Mouse (Mus musculus) liver, postnatal 0 days (tissue): ENCODE data around the gene Ebi3. TPM values are rescaled to one million over a fixed set of nuclear protein-coding genes. Genes with fewer than 3 reads are reported as not detected.

Source experiments
- ATAC-seq: fragments of 200-750 bp; cut with Nextera tagmentation; 2 replicates; pipeline ENCODE4 v1.8.0; 2017; ENCODE audit warnings: mild to moderate bottlenecking, moderate library complexity
- DNase-seq: peaks from one replicate; pipeline ENCODE4 v3.0.0-alpha.2; 2016
- H3K27ac ChIP-seq: fragments of 300-500 bp; sonication (generic); 2 replicates; pipeline ENCODE4 v1.5.1; 2014; ENCODE audit warnings: antibody characterized with exemption, moderate library complexity, mild to moderate bottlenecking, low read depth
- H3K27me3 ChIP-seq: fragments of 300-500 bp; sonication (generic); 2 replicates; pipeline ENCODE4 v1.6.1; 2014; ENCODE audit warnings: low read length, control low read depth, mixed read lengths; ENCODE audit not compliant: insufficient read depth
- H3K36me3 ChIP-seq: fragments of 300-500 bp; sonication (generic); replicated peaks from 2 replicates; pipeline ENCODE4 v1.6.1; 2014; ENCODE audit warnings: mild to moderate bottlenecking, control low read depth, low read length, moderate library complexity, mixed read lengths; ENCODE audit not compliant: insufficient read depth
- H3K4me1 ChIP-seq: fragments of 300-500 bp; sonication (generic); 2 replicates; pipeline ENCODE4 v1.6.1; 2014; ENCODE audit warnings: antibody characterized with exemption, mild to moderate bottlenecking, control low read depth; ENCODE audit not compliant: insufficient read depth
- H3K4me2 ChIP-seq: fragments of 300-500 bp; sonication (generic); 2 replicates; pipeline ENCODE4 v1.6.1; 2014; ENCODE audit warnings: low read depth, mild to moderate bottlenecking, low read length, moderate library complexity, mixed read lengths
- H3K4me3 ChIP-seq: fragments of 300-500 bp; sonication (generic); 2 replicates; pipeline ENCODE4 v1.5.1; 2014; ENCODE audit warnings: low read depth, low read length
- H3K9ac ChIP-seq: fragments of 300-500 bp; sonication (generic); replicated peaks from 2 replicates; pipeline ENCODE4 v1.6.1; 2014; ENCODE audit warnings: mild to moderate bottlenecking, moderate library complexity
- H3K9me3 ChIP-seq: fragments of 300-500 bp; sonication (generic); 2 replicates; pipeline ENCODE4 v1.6.1; 2016; ENCODE audit warnings: mild to moderate bottlenecking, control low read depth, low read length, mixed read lengths
- CTCF ChIP-seq: sonication (generic); IDR thresholded peaks from 2 replicates; pipeline ENCODE4 v1.5.1; 2016; ENCODE audit warnings: antibody characterized with exemption, low read depth
- EP300 ChIP-seq: IDR thresholded peaks from 2 replicates; pipeline ENCODE4 v1.6.1; 2016; ENCODE audit warnings: antibody characterized with exemption, low read depth, mild to moderate bottlenecking
- WGBS: fragments of 180-500 bp; shearing (Covaris S2); extraction: QIAGEN DNeasy Blood & Tissue Kit; methylation state at CpG from one replicate; pipeline ENCODE4 v1.1.7; 2014; ENCODE audit not compliant: insufficient replicate concordance; 5-methylcytosine and 5-hydroxymethylcytosine counted together
- polyA plus RNA-seq: library from polyadenylated mRNA; unstranded; fragments of >200 nt; fragmentation: Nextera tagmentation; extraction: Ambion mirVana; gene quantifications from 2 replicates; pipeline ENCODE4 v1.2.1, GENCODE M21; 2015

The Ebi3 gene
- polyA plus RNA-seq, 1 experiment from 2014 or later = 10.0 TPM

GRCm38 (mm10) chr17:55959946-55960740, 7.7 kb downstream of the Ebi3 start:
- Histone ChIP-seq H3K36me3 (peaks cover 18% of the 10 kb centered on the region), H3K4me1 (peaks cover 23% of the 10 kb centered on the region), H3K4me3 (peak overlapping the region; percentile 55), H3K27ac (peak overlapping the region; percentile 89), H3K9me3 (no peaks in the 10 kb centered on the region), H3K4me2 (peak overlapping the region; percentile 74), H3K9ac (peak overlapping the region; percentile 59), H3K27me3 (no peaks in the 10 kb centered on the region)
- WGBS = 66% methylated on average over 10 of the region's 10 CpGs
- TF ChIP-seq CTCF = no peak
- TF ChIP-seq EP300 = no peak
- peak; percentile 12 for DNase-seq
- no peak for ATAC-seq

GRCm38 (mm10) chr17:55960791-55961190, 8.4 kb downstream of the Ebi3 start:
- ATAC-seq (no peak), DNase-seq (no peak)
- Histone ChIP-seq H3K27me3 (no peaks in the 10 kb centered on the region), H3K27ac (no peak overlapping the region), H3K9me3 (no peaks in the 10 kb centered on the region), H3K4me1 (peaks cover 23% of the 10 kb centered on the region), H3K4me3 (no peak overlapping the region), H3K9ac (no peak overlapping the region), H3K36me3 (peaks cover 23% of the 10 kb centered on the region), H3K4me2 (no peak overlapping the region)
- no peak for TF ChIP-seq CTCF
- no peak for TF ChIP-seq EP300

DNA sequence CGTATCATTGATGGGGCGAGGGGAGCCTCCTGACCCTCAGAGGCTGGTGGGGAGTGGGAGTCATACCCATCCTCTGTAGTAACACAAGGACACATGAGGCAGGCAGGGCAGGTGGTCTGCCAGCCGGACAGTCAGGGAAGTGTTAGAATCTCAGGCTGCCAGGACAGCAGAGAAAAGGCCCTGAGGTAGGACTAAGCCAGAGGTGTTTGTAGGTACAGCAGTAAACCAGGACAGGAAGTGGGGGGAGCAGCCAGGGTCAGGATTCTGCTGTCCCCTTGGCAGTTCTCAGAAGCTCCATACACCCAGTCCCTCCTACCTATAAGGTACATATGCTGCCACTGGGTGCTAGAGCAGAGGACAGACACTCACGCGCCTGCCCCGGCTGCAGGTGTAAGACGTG, 9.2 kb downstream of the Ebi3 start:
- no peak for ATAC-seq
- peaks cover 17% of the 10 kb centered on the region for H3K4me1 ChIP-seq
- DNase-seq = peak; percentile 11
- peaks cover 31% of the 10 kb centered on the region for H3K36me3 ChIP-seq
- TF ChIP-seq EP300 (no peak), CTCF (no peak)
- no peaks in the 10 kb centered on the region for H3K9me3 ChIP-seq
- no peak overlapping the region for H3K27ac ChIP-seq
- 81% methylated on average over 7 of the region's 7 CpGs for WGBS
- no peaks in the 10 kb centered on the region for H3K27me3 ChIP-seq
- H3K4me2 ChIP-seq = no peak overlapping the region
- H3K4me3 ChIP-seq = no peak overlapping the region
- H3K9ac ChIP-seq = no peak overlapping the region

DNA sequence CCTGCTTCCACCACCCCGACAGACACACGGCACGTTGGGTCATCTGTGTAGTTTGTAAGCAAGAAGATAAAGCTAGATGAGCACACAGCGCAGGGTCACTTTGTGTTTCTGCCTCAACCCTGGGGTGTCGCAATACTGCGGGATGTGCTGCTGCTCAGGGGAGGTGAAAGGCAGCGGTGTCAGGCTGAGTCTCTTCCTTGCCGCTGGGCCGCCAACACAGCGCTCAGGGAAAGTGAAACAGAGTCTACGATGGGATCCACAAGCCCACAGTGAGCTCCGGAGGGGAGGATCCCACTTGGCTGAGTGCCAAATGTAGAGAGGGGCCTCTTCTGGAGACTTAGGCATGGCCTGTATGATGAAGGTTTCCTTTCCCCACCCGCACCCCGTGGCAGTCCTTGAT, 10.7 kb downstream of the Ebi3 start:
- Histone ChIP-seq H3K36me3 (peaks cover 38% of the 10 kb centered on the region), H3K27ac (peak overlapping the region; percentile 50), H3K9me3 (no peaks in the 10 kb centered on the region), H3K4me1 (peaks cover 13% of the 10 kb centered on the region), H3K27me3 (no peaks in the 10 kb centered on the region), H3K9ac (no peak overlapping the region), H3K4me2 (peak overlapping the region; percentile 11), H3K4me3 (no peak overlapping the region)
- peak; percentile 18 for ATAC-seq
- TF ChIP-seq CTCF = no peak
- no peak for TF ChIP-seq EP300
- peak; percentile 74 for DNase-seq
- 50% methylated on average over 14 of the region's 14 CpGs for WGBS

DNA sequence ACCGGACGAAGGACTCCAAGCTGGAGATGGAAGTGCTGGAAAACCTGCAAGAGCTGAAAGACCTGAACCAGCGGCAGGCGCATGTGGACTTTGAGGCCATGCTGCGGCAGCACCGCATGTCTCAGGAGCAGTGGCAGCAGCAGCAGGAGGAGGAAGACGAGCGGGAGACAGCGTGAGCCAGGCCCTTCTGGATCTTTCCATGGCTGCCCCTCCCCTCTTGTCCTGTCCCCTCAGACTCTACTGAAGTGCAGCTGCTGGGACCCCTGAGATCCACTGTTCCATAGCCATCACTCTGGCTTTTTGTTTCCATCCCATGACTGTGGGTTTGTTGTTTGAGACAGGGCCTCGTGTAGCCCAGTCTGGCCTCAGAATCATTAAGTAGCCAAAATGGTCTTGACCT, 12.1 kb downstream of the Ebi3 start:
- ATAC-seq (no peak), DNase-seq (no peak)
- peaks cover 8% of the 10 kb centered on the region for H3K4me1 ChIP-seq
- H3K4me3 ChIP-seq = no peak overlapping the region
- peaks cover 38% of the 10 kb centered on the region for H3K36me3 ChIP-seq
- peaks cover 1% of the 10 kb centered on the region; the same call in 1 of the 2 replicates for H3K27me3 ChIP-seq
- no peaks in the 10 kb centered on the region for H3K9me3 ChIP-seq
- no peak overlapping the region for H3K9ac ChIP-seq
- no peak overlapping the region for H3K27ac ChIP-seq
- 88% methylated on average over 10 of the region's 10 CpGs for WGBS
- TF ChIP-seq CTCF (no peak), EP300 (no peak)
- no peak overlapping the region for H3K4me2 ChIP-seq

DNA sequence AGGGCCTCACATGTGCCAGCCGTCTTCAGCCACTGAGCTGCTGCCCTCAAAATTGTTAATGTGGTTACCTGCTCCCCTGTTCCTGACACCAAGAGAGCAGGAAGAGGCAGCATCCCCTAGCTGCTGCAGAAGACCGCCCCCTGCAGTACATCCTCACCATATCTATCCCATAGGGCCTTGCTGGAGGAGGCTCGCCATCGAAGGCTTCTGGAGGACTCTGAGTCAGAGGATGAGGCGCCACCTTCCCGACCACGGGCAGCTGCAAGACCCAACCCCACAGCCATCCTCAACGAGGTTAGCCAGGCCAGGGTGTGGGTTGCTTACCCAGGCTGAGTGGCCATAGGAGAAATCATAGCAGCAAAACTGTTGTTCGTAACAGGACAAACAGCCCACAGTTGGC, 12.6 kb downstream of the Ebi3 start:
- H3K4me2 ChIP-seq = no peak overlapping the region
- no peak overlapping the region for H3K27ac ChIP-seq
- H3K9ac ChIP-seq = no peak overlapping the region
- peaks cover 3% of the 10 kb centered on the region for H3K4me1 ChIP-seq
- WGBS = 81% methylated on average over 9 of the region's 9 CpGs
- H3K27me3 ChIP-seq = peaks cover 6% of the 10 kb centered on the region; the same call in 1 of the 2 replicates
- TF ChIP-seq CTCF = no peak
- no peak for TF ChIP-seq EP300
- H3K36me3 ChIP-seq = peaks cover 38% of the 10 kb centered on the region
- no peak for DNase-seq
- no peaks in the 10 kb centered on the region for H3K9me3 ChIP-seq
- H3K4me3 ChIP-seq = no peak overlapping the region
- ATAC-seq = no peak
